Mouse (Mus musculus): Measurements from ENCODE around the gene Acsl3. TPM values are rescaled to one million over a fixed set of nuclear protein-coding genes. Genes with fewer than 3 reads are reported as not detected.

Acsl3 gene
- 81.5 and 101 TPM in 2 replicates for polyA plus RNA-seq (2014; fragmentation: Nextera tagmentation; extraction: Ambion mirVana)

- WGBS = under 1% methylated on average over 102 of the region's 104 CpGs
- Histone ChIP-seq H3K27me3 (replicated peaks; ENCODE audit: control insufficient read depth, insufficient read depth, low read length) (no peaks in the 10 kb centered on the region), H3K9ac (ENCODE audit: low read length) (peak within 1 kb of the TSS; percentile 97), H3K9me3 (replicated peaks; ENCODE audit: control insufficient read depth, low read length) (no peaks in the 10 kb centered on the region), H3K4me2 (ENCODE audit: low read length) (peak within 1 kb of the TSS; percentile 56), H3K4me1 (ENCODE audit: control insufficient read depth, insufficient read depth, low read length) (peaks cover 18% of the 10 kb centered on the region), H3K4me3 (ENCODE audit: low read depth, low read length) (peak within 1 kb of the TSS; percentile 99), H3K36me3 (ENCODE audit: control insufficient read depth, insufficient read depth, low read length) (no peaks in the 10 kb centered on the region), H3K27ac (ENCODE audit: low read depth, low read length) (peak within 1 kb of the TSS; percentile 98)
- ATAC-seq = peak; percentile 99
- DNase-seq (ENCODE audit: low spot score) = peak; percentile 98
These were observed at the start of gene Acsl3, which contains the start of gene Utp14b for GRCm38 (mm10) chr1:78657671-78658440. Acsl3 (plus strand) TSS chr1:78657825. Utp14b (plus strand) TSS chr1:78658038.

- Histone ChIP-seq H3K4me2 (ENCODE audit: low read length) (no peak overlapping the region), H3K9ac (ENCODE audit: low read length) (no peak overlapping the region), H3K4me3 (ENCODE audit: low read depth, low read length) (no peak overlapping the region), H3K9me3 (replicated peaks; ENCODE audit: control insufficient read depth, low read length) (no peaks in the 10 kb centered on the region), H3K27me3 (replicated peaks; ENCODE audit: control insufficient read depth, insufficient read depth, low read length) (no peaks in the 10 kb centered on the region), H3K4me1 (ENCODE audit: control insufficient read depth, insufficient read depth, low read length) (no peaks in the 10 kb centered on the region), H3K27ac (ENCODE audit: low read depth, low read length) (no peak overlapping the region), H3K36me3 (ENCODE audit: control insufficient read depth, insufficient read depth, low read length) (no peaks in the 10 kb centered on the region)
- 28% methylated on average over 12 of the region's 12 CpGs for WGBS
- DNase-seq (ENCODE audit: low spot score) = no peak
- no peak for ATAC-seq
These were observed 48.3 kb upstream of the Acsl3 start for GRCm38 (mm10) chr1:78609134-78609907.

- no peak overlapping the region for H3K9ac ChIP-seq (ENCODE audit: low read length)
- H3K4me1 ChIP-seq (ENCODE audit: control insufficient read depth, insufficient read depth, low read length) = no peaks in the 10 kb centered on the region
- no peak overlapping the region for H3K4me2 ChIP-seq (ENCODE audit: low read length)
- H3K27me3 ChIP-seq (replicated peaks; ENCODE audit: control insufficient read depth, insufficient read depth, low read length) = no peaks in the 10 kb centered on the region
- no peak overlapping the region for H3K27ac ChIP-seq (ENCODE audit: low read depth, low read length)
- ATAC-seq = no peak
- 70% methylated on average over 4 of the region's 4 CpGs for WGBS
- no peaks in the 10 kb centered on the region for H3K9me3 ChIP-seq (replicated peaks; ENCODE audit: control insufficient read depth, low read length)
- H3K36me3 ChIP-seq (ENCODE audit: control insufficient read depth, insufficient read depth, low read length) = no peaks in the 10 kb centered on the region
- no peak overlapping the region for H3K4me3 ChIP-seq (ENCODE audit: low read depth, low read length)
- no peak for DNase-seq (ENCODE audit: low spot score)
These were observed 46.6 kb upstream of the Acsl3 start for GRCm38 (mm10) chr1:78611039-78611438.

- H3K9me3 ChIP-seq (replicated peaks; ENCODE audit: control insufficient read depth, low read length) = no peaks in the 10 kb centered on the region
- no peak overlapping the region for H3K4me3 ChIP-seq (ENCODE audit: low read depth, low read length)
- 95% methylated on average over 1 of the region's 1 CpGs for WGBS
- no peak for ATAC-seq
- no peaks in the 10 kb centered on the region for H3K27me3 ChIP-seq (replicated peaks; ENCODE audit: control insufficient read depth, insufficient read depth, low read length)
- no peak overlapping the region for H3K9ac ChIP-seq (ENCODE audit: low read length)
- H3K27ac ChIP-seq (ENCODE audit: low read depth, low read length) = no peak overlapping the region
- H3K4me2 ChIP-seq (ENCODE audit: low read length) = no peak overlapping the region
- H3K36me3 ChIP-seq (ENCODE audit: control insufficient read depth, insufficient read depth, low read length) = no peaks in the 10 kb centered on the region
- no peak for DNase-seq (ENCODE audit: low spot score)
- no peaks in the 10 kb centered on the region for H3K4me1 ChIP-seq (ENCODE audit: control insufficient read depth, insufficient read depth, low read length)
These were observed 44.7 kb upstream of the Acsl3 start for GRCm38 (mm10) chr1:78612959-78613358.

- ATAC-seq (no peak), DNase-seq (ENCODE audit: low spot score) (no peak)
- Histone ChIP-seq H3K36me3 (ENCODE audit: control insufficient read depth, insufficient read depth, low read length) (no peaks in the 10 kb centered on the region), H3K9me3 (replicated peaks; ENCODE audit: control insufficient read depth, low read length) (no peaks in the 10 kb centered on the region), H3K27me3 (replicated peaks; ENCODE audit: control insufficient read depth, insufficient read depth, low read length) (no peaks in the 10 kb centered on the region), H3K27ac (ENCODE audit: low read depth, low read length) (no peak overlapping the region), H3K4me1 (ENCODE audit: control insufficient read depth, insufficient read depth, low read length) (no peaks in the 10 kb centered on the region), H3K4me3 (ENCODE audit: low read depth, low read length) (no peak overlapping the region), H3K9ac (ENCODE audit: low read length) (no peak overlapping the region), H3K4me2 (ENCODE audit: low read length) (no peak overlapping the region)
- 97% methylated on average over 2 of the region's 2 CpGs for WGBS
These were observed 33.3 kb upstream of the Acsl3 start for GRCm38 (mm10) chr1:78624352-78624751.

GRCm38 (mm10) chr1:78634486-78634885, 23.1 kb upstream of the Acsl3 start:
- Histone ChIP-seq H3K27me3 (replicated peaks; ENCODE audit: control insufficient read depth, insufficient read depth, low read length) (no peaks in the 10 kb centered on the region), H3K4me1 (ENCODE audit: control insufficient read depth, insufficient read depth, low read length) (no peaks in the 10 kb centered on the region), H3K4me3 (ENCODE audit: low read depth, low read length) (no peak overlapping the region), H3K9ac (ENCODE audit: low read length) (no peak overlapping the region), H3K36me3 (ENCODE audit: control insufficient read depth, insufficient read depth, low read length) (no peaks in the 10 kb centered on the region), H3K27ac (ENCODE audit: low read depth, low read length) (no peak overlapping the region), H3K9me3 (replicated peaks; ENCODE audit: control insufficient read depth, low read length) (no peaks in the 10 kb centered on the region), H3K4me2 (ENCODE audit: low read length) (no peak overlapping the region)
- ATAC-seq = no peak
- DNase-seq (ENCODE audit: low spot score) = peak; percentile 10
- 65% methylated on average over 3 of the region's 3 CpGs for WGBS

GRCm38 (mm10) chr1:78640871-78641270, 16.8 kb upstream of the Acsl3 start:
- Histone ChIP-seq H3K27ac (ENCODE audit: low read depth, low read length) (no peak overlapping the region), H3K27me3 (replicated peaks; ENCODE audit: control insufficient read depth, insufficient read depth, low read length) (no peaks in the 10 kb centered on the region), H3K4me3 (ENCODE audit: low read depth, low read length) (no peak overlapping the region), H3K9me3 (replicated peaks; ENCODE audit: control insufficient read depth, low read length) (no peaks in the 10 kb centered on the region), H3K4me2 (ENCODE audit: low read length) (no peak overlapping the region), H3K4me1 (ENCODE audit: control insufficient read depth, insufficient read depth, low read length) (no peaks in the 10 kb centered on the region), H3K36me3 (ENCODE audit: control insufficient read depth, insufficient read depth, low read length) (no peaks in the 10 kb centered on the region), H3K9ac (ENCODE audit: low read length) (no peak overlapping the region)
- ATAC-seq (no peak), DNase-seq (ENCODE audit: low spot score) (no peak)

- Histone ChIP-seq H3K9me3 (replicated peaks; ENCODE audit: control insufficient read depth, low read length) (no peaks in the 10 kb centered on the region), H3K9ac (ENCODE audit: low read length) (no peak overlapping the region), H3K27ac (ENCODE audit: low read depth, low read length) (no peak overlapping the region), H3K27me3 (replicated peaks; ENCODE audit: control insufficient read depth, insufficient read depth, low read length) (no peaks in the 10 kb centered on the region), H3K36me3 (ENCODE audit: control insufficient read depth, insufficient read depth, low read length) (no peaks in the 10 kb centered on the region), H3K4me3 (ENCODE audit: low read depth, low read length) (no peak overlapping the region), H3K4me2 (ENCODE audit: low read length) (no peak overlapping the region), H3K4me1 (ENCODE audit: control insufficient read depth, insufficient read depth, low read length) (no peaks in the 10 kb centered on the region)
- DNase-seq (ENCODE audit: low spot score) (no peak), ATAC-seq (no peak)
- 96% methylated on average over 3 of the region's 3 CpGs for WGBS
These were observed 15.8 kb upstream of the Acsl3 start for GRCm38 (mm10) chr1:78641791-78642190.

- H3K4me3 ChIP-seq (ENCODE audit: low read depth, low read length) = no peak overlapping the region
- no peaks in the 10 kb centered on the region for H3K27me3 ChIP-seq (replicated peaks; ENCODE audit: control insufficient read depth, insufficient read depth, low read length)
- no peak overlapping the region for H3K4me2 ChIP-seq (ENCODE audit: low read length)
- no peak overlapping the region for H3K27ac ChIP-seq (ENCODE audit: low read depth, low read length)
- H3K9me3 ChIP-seq (replicated peaks; ENCODE audit: control insufficient read depth, low read length) = no peaks in the 10 kb centered on the region
- DNase-seq (ENCODE audit: low spot score) (no peak), ATAC-seq (no peak)
- no peaks in the 10 kb centered on the region for H3K4me1 ChIP-seq (ENCODE audit: control insufficient read depth, insufficient read depth, low read length)
- 83% methylated on average over 2 of the region's 2 CpGs for WGBS
- H3K9ac ChIP-seq (ENCODE audit: low read length) = no peak overlapping the region
- H3K36me3 ChIP-seq (ENCODE audit: control insufficient read depth, insufficient read depth, low read length) = no peaks in the 10 kb centered on the region
These were observed 15.4 kb upstream of the Acsl3 start for GRCm38 (mm10) chr1:78642197-78642596.
